Mouse (Mus musculus): Measurements from ENCODE around the gene Psip1. TPM values are rescaled to one million over a fixed set of nuclear protein-coding genes. Genes with fewer than 3 reads are reported as not detected.
"Not testable (repeated sequence)": the region's sequence is repeated elsewhere in the genome, so short reads cannot be mapped to it uniquely, and the experiment has no call there.

Psip1 gene
- 255 and 272 TPM in 2 replicates for polyA plus RNA-seq (2012; rRNA removed)

DNA sequence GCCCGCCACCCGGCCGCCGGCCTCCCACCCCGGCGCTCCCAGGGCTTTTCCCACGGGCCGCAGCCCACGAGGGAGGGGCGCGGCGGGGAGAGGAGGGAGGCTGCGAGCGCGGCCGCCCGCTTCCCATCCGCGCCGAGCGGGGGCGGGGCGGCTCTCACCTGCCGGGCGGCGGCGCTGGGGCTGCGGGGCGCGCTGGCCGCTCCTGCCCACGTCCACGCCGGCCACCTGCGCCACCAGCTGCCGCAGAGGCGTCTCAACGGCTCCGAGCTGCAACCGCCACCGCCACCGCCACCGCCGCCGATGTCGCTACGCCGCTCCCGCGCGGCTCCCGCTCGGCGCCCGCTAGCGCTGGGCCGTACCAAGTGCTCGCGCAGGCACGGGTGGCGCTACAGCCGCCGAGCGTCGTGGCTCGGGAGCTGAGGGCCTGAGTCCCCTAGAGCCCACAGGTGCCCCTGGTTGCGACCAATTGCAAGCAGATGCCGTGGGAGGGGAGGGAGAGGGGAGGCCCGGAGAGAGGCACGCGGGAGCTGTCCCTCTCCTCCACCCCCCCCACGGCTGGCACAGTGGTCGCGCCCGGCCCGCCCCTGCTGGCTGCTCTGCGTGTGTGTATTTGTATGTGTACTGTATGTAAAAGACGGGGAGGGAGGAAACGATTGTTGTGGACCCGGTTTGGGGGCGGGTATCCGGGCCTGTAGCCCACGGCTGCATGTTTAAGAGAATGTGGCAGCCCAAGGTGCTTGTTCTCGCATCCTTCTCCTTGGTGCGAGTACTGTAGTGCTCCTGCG lies at the start of gene Psip1:
Psip1 (minus strand) TSS at position 343 of the 785 bp plus-strand sequence.
- peak; percentile 79 to 91 for DNase-seq (ENCODE audit: extremely low spot score in 1 of 2, low spot score in 1 of 2)

DNA sequence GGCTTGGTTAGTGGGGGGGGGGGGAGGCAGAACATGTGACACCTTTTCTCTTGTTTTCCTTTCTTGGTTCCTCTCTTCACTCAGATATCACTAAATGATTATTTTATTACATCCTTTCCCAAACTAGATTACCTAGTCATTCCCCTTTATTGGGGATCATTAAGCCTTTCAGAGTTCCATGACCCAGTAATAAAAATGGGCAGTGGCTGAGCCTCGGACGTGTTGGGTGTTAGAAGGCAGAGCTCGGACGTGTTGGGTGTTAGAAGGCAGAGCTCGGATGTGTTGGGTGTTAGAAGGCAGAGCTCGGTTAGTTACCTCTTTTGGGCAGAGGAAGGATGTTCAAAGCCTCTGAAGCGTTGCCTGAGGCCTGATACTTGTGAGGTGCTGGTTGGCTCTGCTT lies 47.8 kb upstream of the Psip1 start:
- no peak for DNase-seq (ENCODE audit: extremely low spot score in 1 of 2, low spot score in 1 of 2)

DNA sequence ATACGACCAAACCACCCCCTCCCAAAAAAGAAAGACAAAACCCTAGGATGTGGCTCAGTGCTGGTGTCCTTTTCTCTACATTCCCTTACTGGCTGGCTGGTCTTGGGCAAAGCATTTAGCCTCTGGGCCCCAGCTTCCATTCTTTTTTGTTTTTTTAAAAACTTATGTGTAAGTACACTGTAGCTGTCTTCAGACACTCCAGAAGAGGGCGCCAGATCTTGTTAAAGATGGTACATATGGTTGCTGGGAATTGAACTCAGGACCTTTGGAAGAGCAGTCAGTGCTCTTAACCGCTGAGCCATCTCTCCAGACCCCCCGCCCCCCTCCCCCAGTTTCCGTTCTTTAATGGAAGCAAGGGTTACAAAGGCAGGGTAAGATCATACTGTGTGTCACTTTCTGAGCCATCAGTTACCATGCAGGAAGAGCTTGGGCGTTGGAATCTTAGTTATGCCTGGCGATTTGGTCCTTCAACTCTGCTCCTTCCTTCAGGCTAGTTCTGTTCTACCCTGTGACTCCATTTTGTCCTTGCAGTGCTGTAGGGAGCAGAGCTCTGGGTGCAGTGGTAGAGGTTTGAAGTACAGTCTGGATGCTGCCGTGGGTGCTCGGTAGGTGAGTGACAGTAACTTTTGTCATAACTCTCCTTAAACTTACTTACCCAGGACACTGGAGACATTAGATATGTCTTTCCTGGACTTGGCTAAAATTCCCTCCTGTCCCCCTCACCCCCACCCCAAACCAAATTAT lies 47.1 kb upstream of the Psip1 start:
- DNase-seq (ENCODE audit: extremely low spot score in 1 of 2, low spot score in 1 of 2), result no peak

DNA sequence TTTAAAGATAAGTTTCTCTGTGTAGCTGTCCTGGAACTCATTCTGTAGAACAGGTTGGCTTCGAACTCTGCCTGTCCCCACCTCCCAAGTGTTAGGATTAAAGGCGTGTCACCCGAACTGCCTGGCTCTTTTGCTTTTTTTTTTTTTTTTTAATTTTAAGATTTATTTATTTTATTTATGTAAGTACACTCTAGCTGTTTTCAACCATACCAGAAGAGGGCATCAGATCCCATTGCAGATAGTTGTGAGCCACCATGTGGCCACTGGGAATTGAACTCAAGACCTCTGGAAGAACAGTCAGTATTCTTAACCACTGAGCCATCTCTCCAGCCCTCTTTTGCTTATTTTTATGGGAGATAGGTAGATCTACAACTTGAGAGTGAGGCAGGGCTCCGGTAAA lies 43.8 kb upstream of the Psip1 start:
- DNase-seq (ENCODE audit: extremely low spot score in 1 of 2, low spot score in 1 of 2), result not testable (repeated sequence)

DNA sequence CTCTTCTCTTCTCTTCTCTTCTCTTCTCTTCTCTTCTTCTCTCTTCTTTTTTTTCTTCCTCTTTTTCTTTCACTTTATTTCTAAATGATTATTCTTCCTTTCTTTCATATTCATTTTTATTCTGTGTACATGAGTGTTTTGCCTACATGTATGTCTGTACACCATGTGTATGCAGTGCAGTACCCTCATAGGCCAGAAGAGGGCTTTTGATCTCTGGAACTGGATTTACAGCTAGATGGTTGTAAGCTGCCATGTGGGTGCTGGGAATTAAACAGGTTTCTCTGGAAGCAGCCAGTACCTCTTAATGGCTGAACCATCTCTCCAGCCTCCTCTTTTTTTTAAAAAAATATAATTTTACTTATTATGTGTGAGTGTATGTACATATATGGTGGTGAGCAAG lies 41.7 kb upstream of the Psip1 start:
- peak in 1 of 2 experiments; percentile 35 for DNase-seq (ENCODE audit: extremely low spot score in 1 of 2, low spot score in 1 of 2)

DNA sequence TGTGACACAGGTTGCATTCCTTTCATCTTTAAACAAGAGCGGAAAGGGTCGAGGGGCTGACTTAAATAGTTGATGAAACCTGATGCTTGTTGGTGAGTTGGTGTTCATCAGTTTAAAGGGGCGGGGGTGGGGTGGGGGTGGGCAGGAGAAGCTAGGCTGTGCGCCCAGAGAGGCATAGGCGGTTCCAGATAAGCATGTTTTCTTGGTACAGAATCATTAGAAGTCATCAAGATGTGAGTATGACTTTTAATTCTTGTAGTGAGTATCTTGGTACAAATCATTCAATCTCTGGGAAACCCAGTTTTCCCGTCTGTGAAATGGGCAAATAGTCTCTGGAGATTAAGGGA lies 40.7 kb upstream of the Psip1 start:
- DNase-seq (ENCODE audit: extremely low spot score in 1 of 2, low spot score in 1 of 2), result no peak

DNA sequence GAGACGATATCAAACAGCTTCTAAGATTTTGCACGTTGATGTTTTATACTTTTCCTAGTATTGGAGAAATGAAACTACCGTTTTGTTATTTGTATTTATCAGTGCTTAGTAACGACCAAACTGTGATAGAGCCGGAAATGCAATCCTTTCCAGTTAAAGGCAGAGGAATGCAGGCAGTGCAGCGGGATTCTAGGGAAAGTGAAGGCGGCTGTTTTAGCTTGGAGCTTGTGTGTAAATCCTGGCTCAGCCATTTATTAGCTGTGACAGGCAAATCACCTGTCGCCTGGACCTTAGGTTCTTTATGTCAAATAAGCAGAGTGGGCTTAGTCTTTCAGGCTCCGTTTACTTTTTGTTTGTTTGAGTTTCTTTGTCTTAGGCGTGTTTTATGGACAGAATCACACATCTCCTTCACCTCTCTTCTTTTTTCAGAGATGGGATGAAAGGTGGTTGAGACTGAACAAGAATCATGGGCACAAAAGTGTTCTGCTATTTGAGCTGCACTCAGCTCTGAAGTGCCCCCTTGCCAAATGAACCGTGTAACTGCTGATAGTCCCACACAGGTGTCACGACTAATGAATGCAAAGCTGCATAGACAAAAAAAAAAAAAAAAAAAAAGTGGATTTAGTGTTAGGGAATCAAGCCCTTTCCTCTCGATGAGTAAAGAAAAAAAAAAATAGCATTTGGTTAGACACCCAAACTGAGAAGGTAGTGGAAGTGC lies 40.2 kb upstream of the Psip1 start:
- no peak for DNase-seq (ENCODE audit: extremely low spot score in 1 of 2, low spot score in 1 of 2)

DNA sequence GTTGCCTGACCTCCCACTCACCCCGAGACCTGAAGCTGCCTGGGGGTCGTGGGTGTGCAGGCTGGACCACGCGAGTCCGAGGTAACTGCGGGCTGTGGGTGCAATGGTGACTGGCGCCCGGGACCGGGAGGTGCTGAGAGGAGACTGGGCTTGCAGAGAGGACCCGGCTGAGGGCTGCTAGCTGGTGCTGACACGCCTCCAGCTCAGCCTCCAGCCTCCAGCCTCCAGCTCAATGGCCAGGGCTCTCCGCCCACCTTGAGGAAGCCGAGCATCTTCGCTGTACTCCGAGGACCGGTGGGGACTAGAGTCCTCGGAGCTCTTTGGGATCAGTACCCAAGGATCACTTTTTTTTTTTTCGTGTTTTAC lies 39.4 kb upstream of the Psip1 start:
- no peak for DNase-seq (ENCODE audit: extremely low spot score in 1 of 2, low spot score in 1 of 2)

DNA sequence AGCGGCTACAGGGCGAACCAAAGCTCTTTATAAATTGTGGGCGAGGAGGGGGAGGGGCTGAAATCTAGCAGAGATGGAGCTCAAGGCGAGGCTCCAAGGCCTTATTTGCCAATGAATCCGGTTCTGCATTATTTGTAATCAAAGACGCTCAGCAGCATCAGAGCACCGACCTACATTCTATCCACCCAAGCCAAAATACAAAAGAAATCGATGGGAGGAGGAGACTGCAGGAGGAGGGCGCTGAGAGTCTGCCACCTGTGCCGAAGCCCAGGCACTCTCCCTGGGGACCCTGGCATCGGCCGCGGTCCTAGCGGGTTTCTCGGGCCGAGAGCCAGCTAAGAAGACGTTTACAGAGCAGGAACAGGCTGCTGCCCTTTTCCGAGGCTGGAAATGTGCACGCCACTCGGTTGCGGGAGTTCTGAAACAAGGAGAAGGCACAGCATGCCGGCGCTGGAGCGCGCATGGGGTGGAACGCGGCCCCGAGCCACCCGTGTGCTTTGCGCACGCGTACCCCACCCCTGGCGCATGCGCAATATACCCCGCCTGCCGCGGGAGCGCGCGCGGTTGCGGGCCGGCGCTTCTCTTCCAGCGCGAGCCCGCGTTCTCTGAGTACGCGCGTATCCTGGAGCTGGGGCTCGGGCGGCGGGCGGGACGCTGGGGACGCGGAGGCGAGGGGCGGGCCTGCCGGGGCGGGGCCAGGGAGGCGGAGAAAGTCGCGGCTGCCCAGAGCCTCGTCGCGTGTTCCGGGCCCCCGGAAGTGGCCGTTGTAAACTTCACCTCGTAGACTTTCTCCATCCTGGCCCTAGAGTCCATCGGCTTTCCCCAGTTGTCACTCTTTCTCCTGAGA lies 38.8 kb upstream of the Psip1 start, which contains the start of gene Ccdc171:
Ccdc171 (plus strand) TSS at position 703 of the 847 bp plus-strand sequence.
- peak; percentile 82 to 93 for DNase-seq (ENCODE audit: extremely low spot score in 1 of 2, low spot score in 1 of 2)

DNA sequence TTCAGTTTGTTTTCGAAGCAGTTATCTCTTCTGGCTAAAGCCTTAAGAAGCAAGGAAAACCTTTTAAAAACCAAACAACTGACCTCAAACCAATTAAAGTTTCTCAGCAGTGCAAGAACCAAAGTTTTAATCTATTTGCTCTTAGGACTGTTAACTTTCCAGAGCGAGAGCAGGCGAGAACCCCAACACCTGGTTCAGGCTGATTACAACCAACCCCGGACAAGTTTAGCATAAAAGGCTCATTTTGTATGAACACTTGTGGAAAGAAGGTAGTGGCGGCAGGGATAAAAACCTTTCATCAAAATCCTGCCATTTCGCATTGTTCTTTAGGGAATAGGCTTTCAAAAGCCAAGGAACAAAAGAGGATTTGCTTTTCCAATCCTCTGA lies 38.2 kb upstream of the Psip1 start:
- no peak for DNase-seq (ENCODE audit: extremely low spot score in 1 of 2, low spot score in 1 of 2)

DNA sequence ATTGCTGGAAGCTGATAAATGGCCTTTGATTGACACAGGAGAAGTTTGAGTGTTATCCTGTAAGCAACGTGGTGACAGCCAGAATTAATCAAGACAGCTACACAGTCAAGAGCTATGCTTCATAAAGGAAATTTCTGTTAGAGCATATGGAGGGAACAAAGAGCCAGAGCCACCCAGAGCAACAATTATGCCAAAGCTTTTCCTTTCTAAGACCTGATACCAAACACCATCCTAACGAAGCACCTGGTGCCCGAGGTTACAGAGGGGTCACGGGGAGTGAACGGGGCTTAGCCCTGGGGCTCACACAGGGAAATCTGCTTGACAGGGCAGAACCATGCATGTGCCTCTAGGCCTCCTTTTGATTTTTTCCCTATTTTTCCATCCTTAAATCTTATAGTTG lies 35.8 kb upstream of the Psip1 start:
- DNase-seq (ENCODE audit: extremely low spot score in 1 of 2, low spot score in 1 of 2), result no peak

DNA sequence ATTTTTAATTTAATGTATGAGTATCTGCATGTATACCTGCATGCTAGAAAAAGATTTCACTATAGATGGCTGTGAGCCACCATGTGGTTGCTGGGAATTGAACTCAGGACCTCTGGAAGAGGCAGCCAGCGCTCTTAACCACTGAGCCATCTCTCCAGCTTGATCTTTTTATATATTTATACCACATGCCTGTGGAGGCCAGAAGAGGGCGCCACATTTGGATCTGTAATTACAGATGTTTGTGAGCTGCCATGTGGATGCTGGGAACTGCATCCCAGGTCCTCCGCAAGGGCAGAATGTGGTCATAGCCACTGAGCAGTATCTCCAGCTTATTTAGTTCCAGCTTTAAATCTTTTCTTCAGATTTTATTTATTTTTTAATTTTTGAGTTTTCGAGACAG lies 34.0 kb upstream of the Psip1 start:
- no peak for DNase-seq (ENCODE audit: extremely low spot score in 1 of 2, low spot score in 1 of 2)

DNA sequence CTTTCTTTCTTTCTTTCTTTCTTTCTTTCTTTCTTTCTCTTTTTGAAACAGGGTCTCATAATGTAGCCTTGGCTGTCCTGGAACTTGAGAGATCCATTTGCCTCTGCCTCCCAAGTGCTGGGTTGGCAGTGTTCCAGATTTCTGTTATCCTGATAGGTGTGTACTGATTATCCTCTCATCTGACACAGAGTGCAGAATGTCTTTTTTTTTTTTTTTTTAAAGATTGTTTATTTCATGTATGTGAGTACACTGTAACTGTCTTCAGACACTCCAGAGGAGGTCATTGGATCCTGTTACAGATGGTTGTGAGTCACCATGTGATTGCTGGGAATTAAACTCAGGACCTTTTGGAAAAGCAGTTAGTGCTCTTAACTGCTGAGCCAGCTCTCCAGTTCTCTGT lies 33.5 kb upstream of the Psip1 start:
- DNase-seq (ENCODE audit: extremely low spot score in 1 of 2, low spot score in 1 of 2), result no peak

DNA sequence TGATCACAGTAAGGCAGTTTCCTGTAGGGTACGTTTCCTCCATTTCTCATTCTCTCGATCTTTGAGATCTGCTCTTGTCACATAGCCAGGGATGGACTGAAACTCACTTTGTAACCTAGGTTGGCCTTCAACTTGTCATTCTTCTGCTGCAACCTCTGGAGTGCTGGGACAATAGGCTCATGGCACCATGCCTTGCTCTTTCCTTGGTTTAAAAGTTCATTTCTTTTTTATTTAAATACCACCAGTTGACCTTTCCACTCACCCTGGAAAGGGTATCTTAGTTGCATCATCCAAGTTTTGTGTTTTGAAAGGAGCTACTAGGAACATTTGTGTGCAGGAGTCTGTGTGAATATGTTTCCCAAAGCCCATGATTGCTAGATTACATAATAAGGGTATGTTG lies 32.9 kb upstream of the Psip1 start:
- no peak for DNase-seq (ENCODE audit: extremely low spot score in 1 of 2, low spot score in 1 of 2)

DNA sequence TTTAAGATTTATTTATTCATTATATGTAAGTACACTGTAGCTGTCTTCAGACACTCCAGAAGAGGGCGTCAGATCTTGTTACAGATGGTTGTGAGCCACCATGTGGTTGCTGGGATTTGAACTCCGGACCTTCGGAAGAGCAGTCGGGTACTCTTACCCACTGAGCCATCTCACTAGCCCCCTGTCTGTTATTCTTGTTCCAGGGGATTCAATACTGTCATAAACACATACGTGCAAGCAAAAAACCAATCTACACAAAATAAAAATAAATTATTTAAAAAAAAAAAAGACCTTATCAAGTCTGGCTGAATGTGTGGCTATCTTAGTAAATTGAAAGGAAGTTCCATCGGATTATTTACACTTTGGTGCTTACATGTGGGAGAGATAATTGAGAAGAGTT lies 29.9 kb upstream of the Psip1 start:
- DNase-seq (ENCODE audit: extremely low spot score in 1 of 2, low spot score in 1 of 2), result not testable (repeated sequence)

DNA sequence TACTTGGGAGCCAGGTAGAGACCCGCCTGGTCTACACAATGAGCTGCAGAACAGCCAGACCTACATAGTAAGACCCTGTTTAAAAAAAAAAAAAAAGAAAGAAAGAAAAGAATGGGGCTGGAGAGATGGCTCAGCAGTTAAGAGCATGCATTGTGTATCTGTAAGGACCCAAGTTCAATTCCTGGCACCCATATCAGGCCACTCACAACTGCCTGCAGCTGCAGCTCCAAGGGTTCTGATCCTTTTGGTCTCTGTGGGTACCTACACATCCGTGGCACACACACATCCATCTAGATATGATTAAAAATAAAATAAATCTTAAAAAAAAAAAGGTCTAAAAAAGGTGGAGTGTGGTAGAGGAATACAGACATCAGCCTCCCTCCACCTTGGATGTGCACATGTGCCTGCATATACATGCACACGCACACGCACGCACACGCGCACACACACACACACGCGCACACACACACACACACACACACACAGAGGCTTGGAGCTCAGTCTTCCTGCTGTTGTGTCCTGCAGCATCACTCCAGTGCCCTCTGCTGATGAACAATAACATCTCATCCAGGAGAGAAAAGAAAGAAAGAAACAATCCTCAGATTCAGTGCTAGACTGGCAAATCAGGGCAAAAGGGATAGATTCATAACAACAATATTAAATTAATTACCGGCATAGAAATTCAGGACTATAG lies 28.9 kb upstream of the Psip1 start:
- DNase-seq (ENCODE audit: extremely low spot score in 1 of 2, low spot score in 1 of 2), result peak in 1 of 2 experiments; percentile 36

DNA sequence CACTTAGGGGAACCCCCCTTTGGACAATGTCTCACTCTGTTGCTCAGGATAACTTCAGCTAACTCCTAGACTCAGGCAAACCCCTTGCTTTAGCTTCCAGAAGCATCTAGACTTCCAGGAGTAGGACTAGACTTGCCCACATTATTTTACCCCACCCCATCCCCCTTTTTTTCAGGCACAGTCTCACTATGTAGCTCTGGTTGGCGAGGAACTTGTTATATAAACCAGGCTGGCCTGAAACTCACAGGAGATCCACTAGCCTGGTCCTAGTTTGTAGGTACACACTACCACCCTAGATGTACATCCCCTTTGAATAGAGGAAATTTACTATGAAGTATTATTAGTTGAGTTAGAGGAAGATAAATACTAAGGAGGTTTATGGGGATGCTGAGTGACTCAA lies 27.9 kb upstream of the Psip1 start:
- no peak for DNase-seq (ENCODE audit: extremely low spot score in 1 of 2, low spot score in 1 of 2)

DNA sequence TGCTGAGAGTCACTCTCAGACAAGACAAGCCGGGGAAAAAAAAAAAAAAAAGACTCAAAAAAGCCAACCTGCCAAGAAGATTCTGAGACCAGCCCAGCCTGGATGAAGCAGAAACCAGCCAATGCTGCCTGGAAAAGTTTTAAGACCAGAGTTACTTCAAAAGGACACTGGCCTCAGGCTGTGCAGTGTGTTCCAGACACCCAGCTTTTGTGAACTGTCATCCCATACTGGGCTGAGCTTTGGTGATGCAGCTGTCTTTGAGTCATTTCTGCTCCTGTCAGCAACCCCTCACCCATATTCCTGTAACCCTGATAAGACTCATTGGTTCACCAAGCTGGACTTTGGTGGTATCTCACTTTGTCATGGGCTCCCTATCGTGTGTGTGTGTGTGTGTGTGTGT lies 26.4 kb upstream of the Psip1 start:
- DNase-seq (ENCODE audit: extremely low spot score in 1 of 2, low spot score in 1 of 2), result no peak

DNA sequence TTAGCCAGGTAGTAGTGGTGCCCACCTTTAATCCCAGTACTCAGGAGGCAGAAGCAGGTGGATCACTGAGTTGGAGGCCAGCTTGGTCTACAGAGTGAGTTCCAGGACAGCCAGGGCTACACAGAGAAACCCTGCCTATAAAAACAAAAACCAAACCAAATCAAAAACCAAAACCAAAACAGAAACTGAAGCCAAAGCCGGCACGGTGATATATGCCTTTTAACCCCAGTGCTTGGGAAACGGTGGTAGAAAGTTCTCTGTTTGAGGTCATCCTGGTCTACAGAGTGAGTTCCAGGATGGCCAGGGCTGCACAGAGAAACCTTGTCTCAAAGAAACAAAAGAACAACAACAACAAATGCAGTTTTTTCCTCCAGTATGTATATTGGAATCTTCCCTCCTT lies 26.0 kb upstream of the Psip1 start:
- DNase-seq (ENCODE audit: extremely low spot score in 1 of 2, low spot score in 1 of 2), result no peak

DNA sequence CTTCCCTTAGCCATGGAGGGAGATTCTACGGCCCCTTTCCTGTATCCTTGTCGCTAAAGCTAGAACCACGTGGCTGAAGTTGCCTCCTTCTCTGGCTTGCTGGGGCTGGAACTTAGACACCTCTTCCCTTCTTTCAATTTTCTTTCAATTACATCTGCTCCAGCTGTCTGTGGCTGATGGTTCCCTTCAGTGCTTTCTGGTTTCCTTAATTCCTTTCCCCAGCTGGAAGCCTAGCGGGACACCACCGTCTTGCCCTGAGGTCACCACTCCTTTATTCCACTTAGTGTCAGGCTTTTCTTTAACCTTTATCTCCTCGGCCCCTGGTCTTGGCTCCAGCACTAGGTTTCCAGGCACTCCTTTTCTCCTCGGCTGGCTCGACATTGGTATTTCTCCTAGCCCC lies 24.8 kb upstream of the Psip1 start:
- DNase-seq (ENCODE audit: extremely low spot score in 1 of 2, low spot score in 1 of 2), result no peak
